Mouse (Mus musculus): ENCODE data around the gene Sec16a. TPM values are rescaled to one million over a fixed set of nuclear protein-coding genes. Genes with fewer than 3 reads are reported as not detected.
A peak's percentile ranks its signal among the peaks of the same experiment; 100 is the strongest.

Gene Sec16a
- polyA plus RNA-seq, 1 experiment from 2014 or later = 21.3 TPM

- no peak for ATAC-seq (ENCODE audit: borderline replicate concordance, extremely low read depth, low FRiP score, low TSS enrichment)
- Histone ChIP-seq H3K4me2 (no peak overlapping the region), H3K27ac (no peak overlapping the region), H3K4me3 (no peak overlapping the region), H3K9me3 (no peaks in the 10 kb centered on the region), H3K9ac (no peak overlapping the region), H3K36me3 (peaks cover 87% of the 10 kb centered on the region), H3K27me3 (no peaks in the 10 kb centered on the region), H3K4me1 (peaks cover 14% of the 10 kb centered on the region)
- WGBS = 85% methylated on average over 1 of the region's 1 CpGs
Observed at GRCm38 (mm10) chr2:26368572-26368971, 76.4 kb downstream of the Sec16a start.

GRCm38 (mm10) chr2:26367911-26368310 is 77.1 kb downstream of the Sec16a start:
- no peak for ATAC-seq (ENCODE audit: borderline replicate concordance, extremely low read depth, low FRiP score, low TSS enrichment)
- Histone ChIP-seq H3K4me1 (peaks cover 14% of the 10 kb centered on the region), H3K9me3 (no peaks in the 10 kb centered on the region), H3K27me3 (no peaks in the 10 kb centered on the region), H3K4me2 (no peak overlapping the region), H3K9ac (no peak overlapping the region), H3K36me3 (peaks cover 82% of the 10 kb centered on the region), H3K4me3 (no peak overlapping the region), H3K27ac (no peak overlapping the region)
- WGBS = 91% methylated on average over 6 of the region's 6 CpGs

GRCm38 (mm10) chr2:26364738-26365465 is 80.1 kb downstream of the Sec16a start:
- ATAC-seq (ENCODE audit: borderline replicate concordance, extremely low read depth, low FRiP score, low TSS enrichment) = peak; percentile 50; the same call in 1 of the 2 replicates
- H3K27me3 ChIP-seq = no peaks in the 10 kb centered on the region
- WGBS = 59% methylated on average over 10 of the region's 10 CpGs
- H3K4me1 ChIP-seq = peaks cover 14% of the 10 kb centered on the region
- no peak overlapping the region for H3K9ac ChIP-seq
- H3K9me3 ChIP-seq = no peaks in the 10 kb centered on the region
- no peak overlapping the region for H3K4me3 ChIP-seq
- peaks cover 56% of the 10 kb centered on the region for H3K36me3 ChIP-seq
- peak overlapping the region; percentile 48 for H3K27ac ChIP-seq
- H3K4me2 ChIP-seq = no peak overlapping the region

GRCm38 (mm10) chr2:26363481-26363880 is 81.5 kb downstream of the Sec16a start:
- Histone ChIP-seq H3K4me2 (no peak overlapping the region), H3K9me3 (no peaks in the 10 kb centered on the region), H3K4me1 (peaks cover 14% of the 10 kb centered on the region), H3K9ac (no peak overlapping the region), H3K27ac (no peak overlapping the region), H3K36me3 (peaks cover 42% of the 10 kb centered on the region), H3K27me3 (no peaks in the 10 kb centered on the region), H3K4me3 (no peak overlapping the region)
- WGBS = 46% methylated on average over 5 of the region's 5 CpGs
- ATAC-seq (ENCODE audit: borderline replicate concordance, extremely low read depth, low FRiP score, low TSS enrichment) = no peak

GRCm38 (mm10) chr2:26362991-26363390 is 82.0 kb downstream of the Sec16a start:
- H3K4me1 ChIP-seq = peaks cover 14% of the 10 kb centered on the region
- H3K4me2 ChIP-seq = no peak overlapping the region
- no peaks in the 10 kb centered on the region for H3K27me3 ChIP-seq
- ATAC-seq (ENCODE audit: borderline replicate concordance, extremely low read depth, low FRiP score, low TSS enrichment) = no peak
- WGBS = 78% methylated on average over 5 of the region's 5 CpGs
- no peak overlapping the region for H3K4me3 ChIP-seq
- H3K9ac ChIP-seq = no peak overlapping the region
- no peaks in the 10 kb centered on the region for H3K9me3 ChIP-seq
- peaks cover 37% of the 10 kb centered on the region for H3K36me3 ChIP-seq
- H3K27ac ChIP-seq = no peak overlapping the region

GRCm38 (mm10) chr2:26360772-26361171 is 84.2 kb downstream of the Sec16a start, which contains the start of gene Card9:
TSS of gene Card9 (minus strand) at chr2:26360918.
- ATAC-seq (ENCODE audit: borderline replicate concordance, extremely low read depth, low FRiP score, low TSS enrichment) = no peak
- H3K9me3 ChIP-seq = no peaks in the 10 kb centered on the region
- 25% methylated on average over 3 of the region's 3 CpGs for WGBS
- peaks cover 16% of the 10 kb centered on the region for H3K36me3 ChIP-seq
- no peak within 1 kb of the TSS for H3K9ac ChIP-seq
- H3K4me1 ChIP-seq = peaks cover 24% of the 10 kb centered on the region
- no peaks in the 10 kb centered on the region for H3K27me3 ChIP-seq
- no peak within 1 kb of the TSS for H3K27ac ChIP-seq
- H3K4me3 ChIP-seq = no peak within 1 kb of the TSS
- no peak within 1 kb of the TSS for H3K4me2 ChIP-seq

- no peak overlapping the region for H3K27ac ChIP-seq
- H3K4me2 ChIP-seq = no peak overlapping the region
- H3K36me3 ChIP-seq = peaks cover 10% of the 10 kb centered on the region; the same call in 1 of the 2 replicates
- 73% methylated on average over 6 of the region's 6 CpGs for WGBS
- no peak overlapping the region for H3K4me3 ChIP-seq
- no peaks in the 10 kb centered on the region for H3K27me3 ChIP-seq
- no peak for ATAC-seq (ENCODE audit: borderline replicate concordance, extremely low read depth, low FRiP score, low TSS enrichment)
- no peak overlapping the region for H3K9ac ChIP-seq
- H3K9me3 ChIP-seq = no peaks in the 10 kb centered on the region
- peaks cover 16% of the 10 kb centered on the region for H3K4me1 ChIP-seq
Observed at GRCm38 (mm10) chr2:26359983-26360382, 85.0 kb downstream of the Sec16a start.

Small RNA genes within 50 kb of the gene (microRNA-seq; reads per million reads assigned to microRNA genes)
- gene Mir6996 = 0.93 reads per million

Other genes starting within 250 kb of the Sec16a start
- gene Lhx3, start 236.9 kb downstream of the Sec16a start, polyA plus RNA-seq (2015; fragmentation: Nextera tagmentation; extraction: Ambion mirVana) = not detected in 2 replicates
- 22.8 and 24.5 TPM in 2 replicates for gene Qsox2, start 207.7 kb downstream of the Sec16a start, polyA plus RNA-seq (2015; fragmentation: Nextera tagmentation; extraction: Ambion mirVana)
- gene Ccdc187, start 150.7 kb downstream of the Sec16a start, polyA plus RNA-seq (2015; fragmentation: Nextera tagmentation; extraction: Ambion mirVana) = 0.31 and 0.34 TPM in 2 replicates
- 54.6 and 55.3 TPM in 2 replicates for gene Gpsm1, start 129.7 kb downstream of the Sec16a start, polyA plus RNA-seq (2015; fragmentation: Nextera tagmentation; extraction: Ambion mirVana)
- 25.5 and 27.3 TPM in 2 replicates for gene Dnlz, start 93.1 kb downstream of the Sec16a start, polyA plus RNA-seq (2015; fragmentation: Nextera tagmentation; extraction: Ambion mirVana)
- gene Card9, start 84.3 kb downstream of the Sec16a start, polyA plus RNA-seq (2015; fragmentation: Nextera tagmentation; extraction: Ambion mirVana) = 1.7 and 3.0 TPM in 2 replicates
- gene Snapc4, start 64.6 kb downstream of the Sec16a start, polyA plus RNA-seq (2015; fragmentation: Nextera tagmentation; extraction: Ambion mirVana) = 23.1 and 30.0 TPM in 2 replicates
- gene Entr1, start 55.9 kb downstream of the Sec16a start, polyA plus RNA-seq (2015; fragmentation: Nextera tagmentation; extraction: Ambion mirVana) = 107 and 117 TPM in 2 replicates
- gene Pmpca, start 55.9 kb downstream of the Sec16a start, polyA plus RNA-seq (2015; fragmentation: Nextera tagmentation; extraction: Ambion mirVana) = 95.2 and 99.7 TPM in 2 replicates
- 17.3 and 20.3 TPM in 2 replicates for gene Inpp5e, start 36.0 kb downstream of the Sec16a start, polyA plus RNA-seq (2015; fragmentation: Nextera tagmentation; extraction: Ambion mirVana)
- gene Notch1, start 71.4 kb upstream of the Sec16a start, polyA plus RNA-seq (2015; fragmentation: Nextera tagmentation; extraction: Ambion mirVana) = 22.1 and 23.9 TPM in 2 replicates
- 339 and 341 TPM in 2 replicates for gene Egfl7, start 134.8 kb upstream of the Sec16a start, polyA plus RNA-seq (2015; fragmentation: Nextera tagmentation; extraction: Ambion mirVana)
- not detected in 2 replicates for gene Gm20532, start 141.4 kb upstream of the Sec16a start, polyA plus RNA-seq (2015; fragmentation: Nextera tagmentation; extraction: Ambion mirVana)
- gene Agpat2, start 159.2 kb upstream of the Sec16a start, polyA plus RNA-seq (2015; fragmentation: Nextera tagmentation; extraction: Ambion mirVana) = 39.1 and 41.1 TPM in 2 replicates
- 21.8 and 23.5 TPM in 2 replicates for gene Fam69b, start 183.2 kb upstream of the Sec16a start, polyA plus RNA-seq (2015; fragmentation: Nextera tagmentation; extraction: Ambion mirVana)
- not detected in 2 replicates for gene Lcn4, start 226.1 kb upstream of the Sec16a start, polyA plus RNA-seq (2015; fragmentation: Nextera tagmentation; extraction: Ambion mirVana)